Mouse (Mus musculus) embryonic fibroblast, embryonic 13.5 days (primary cell): ENCODE measurements at regions not wholly inside any gene's neighbourhood (a gene's known extent, or its start where the extent isn't known, plus 50 kb on each side); places are given as distances from the start of the nearest gene placed in this dataset.

Experiments
- CTCF ChIP-seq: IDR thresholded peaks from 2 replicates; pipeline ENCODE4 v1.5.1; 2011; ENCODE audit warnings: mild to moderate bottlenecking, control low read depth, low read length, moderate library complexity, borderline replicate concordance; ENCODE audit not compliant: insufficient read depth
- POLR2A ChIP-seq: IDR thresholded peaks from 2 replicates; pipeline ENCODE4 v1.6.1; 2011; ENCODE audit warnings: low read depth, mild to moderate bottlenecking, control low read depth, low read length, moderate library complexity

DNA sequence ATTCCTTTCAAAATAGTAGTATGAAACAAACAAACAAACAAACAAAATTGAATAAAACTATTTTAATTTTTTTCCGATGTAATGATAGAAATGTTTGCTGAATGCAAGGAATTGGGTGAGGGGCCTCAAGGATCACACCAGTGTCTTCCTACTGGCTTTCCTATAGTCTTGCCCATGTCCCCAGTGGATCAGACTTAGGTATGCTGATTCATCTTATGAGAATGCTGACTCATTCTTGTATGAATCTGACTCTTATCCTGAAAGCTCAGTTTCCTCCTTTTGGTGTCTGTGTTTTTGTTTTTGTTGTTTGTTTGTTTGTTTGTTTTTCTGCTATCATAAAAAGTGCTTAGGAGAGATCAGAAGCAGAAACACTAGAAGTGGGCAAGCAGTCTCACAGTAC, 491.7 kb upstream of the Marcks start:
- no peak for TF ChIP-seq CTCF
- no peak for TF ChIP-seq POLR2A
